Mouse (Mus musculus) G1E-ER4 (cell line): ENCODE results near the gene Umps. TPM values are rescaled to one million over a fixed set of nuclear protein-coding genes. Genes with fewer than 3 reads are reported as not detected.

Source experiments
- GATA1 ChIP-seq: IDR thresholded peaks from one replicate; pipeline ENCODE4 v1.8.0; 2012; ENCODE audit warnings: low read length, inconsistent platforms
- polyA plus RNA-seq: library from polyadenylated mRNA; stranded (reverse); fragments of >175 nt; gene quantifications from 2 replicates; pipeline ENCODE4 v1.2.3, GENCODE M21; 2012

Gene Umps
- polyA plus RNA-seq, result 22.6 and 39.4 TPM in 2 replicates

DNA sequence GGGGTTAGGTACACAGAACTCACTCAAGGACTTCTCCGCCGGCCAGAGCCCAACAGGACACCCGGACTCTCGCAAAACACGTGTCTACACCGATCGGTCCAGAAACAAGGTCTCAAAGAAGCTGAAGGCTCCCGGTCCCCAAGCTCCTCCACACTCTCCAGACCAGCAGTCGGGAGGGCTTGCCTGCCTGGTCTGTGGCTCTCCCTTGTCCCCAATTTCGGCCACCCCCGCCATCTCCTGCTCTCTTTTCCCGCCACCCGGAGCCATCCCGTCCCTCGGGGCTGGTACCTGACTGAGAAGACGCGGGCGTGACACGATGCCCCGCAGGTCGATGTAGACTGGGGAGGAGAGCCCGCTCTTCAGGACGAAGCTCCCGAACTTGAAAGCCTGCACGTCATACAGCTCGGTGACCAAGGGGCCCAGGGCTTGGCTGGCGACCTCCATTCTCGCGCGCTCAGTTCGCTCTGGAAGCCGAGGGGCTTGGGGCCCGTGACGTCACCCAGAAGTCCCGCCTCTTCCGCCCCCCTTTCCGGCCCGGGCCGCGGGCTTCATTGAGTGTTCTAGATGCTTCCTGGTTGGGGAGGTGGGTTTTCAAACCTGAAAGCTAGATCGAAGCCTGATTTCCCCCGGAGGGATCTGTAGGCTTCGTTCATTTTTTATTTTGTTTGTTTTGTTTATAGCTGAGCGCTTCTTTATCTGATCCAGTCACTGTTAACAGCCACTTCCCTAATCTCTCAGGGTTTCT is at the start of gene Umps:
Umps (minus strand) TSS at position 501 of the 745 bp plus-strand sequence.
- no peak for TF ChIP-seq GATA1

DNA sequence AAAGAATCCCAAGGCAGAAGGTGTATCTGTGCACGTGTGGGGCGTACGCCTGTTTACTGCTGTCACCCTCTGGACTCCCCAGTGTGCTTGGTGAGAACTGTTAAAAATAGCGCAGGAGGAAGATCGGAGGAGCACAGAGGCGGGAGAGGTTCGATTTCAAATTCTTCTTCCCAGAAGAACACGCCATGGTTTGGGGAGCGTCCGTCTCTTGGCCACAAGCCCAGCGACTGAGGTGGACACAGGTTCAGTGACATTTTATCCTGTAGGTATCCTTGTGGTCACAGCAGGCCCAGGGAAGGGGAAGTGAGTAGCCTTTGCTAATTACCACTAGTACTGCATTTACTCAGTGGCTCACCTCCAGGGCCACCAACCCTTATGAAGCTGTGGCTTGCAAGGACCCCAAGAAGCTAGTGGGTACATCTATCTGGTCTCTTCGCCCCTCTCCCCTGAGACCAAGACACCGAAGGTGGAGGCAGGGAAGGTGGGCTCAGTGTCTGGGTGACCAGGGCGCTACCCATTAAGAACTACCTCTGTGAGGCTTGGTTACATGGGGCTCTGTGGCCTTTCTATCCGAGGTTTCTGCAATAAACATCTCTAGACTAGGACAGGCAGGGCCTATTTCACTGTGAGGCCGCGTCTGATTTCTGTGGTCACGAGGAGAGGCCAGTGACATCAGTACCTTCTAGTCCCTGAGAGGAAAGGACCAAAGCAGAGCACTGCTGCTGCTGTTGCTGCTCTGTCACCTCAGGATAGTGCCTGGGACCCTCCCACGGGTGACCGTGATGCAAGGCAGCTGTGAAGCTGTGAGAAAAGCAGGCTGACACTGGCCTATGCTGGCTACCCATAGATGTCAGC is 45.4 kb upstream of the Umps start:
- no peak for TF ChIP-seq GATA1

DNA sequence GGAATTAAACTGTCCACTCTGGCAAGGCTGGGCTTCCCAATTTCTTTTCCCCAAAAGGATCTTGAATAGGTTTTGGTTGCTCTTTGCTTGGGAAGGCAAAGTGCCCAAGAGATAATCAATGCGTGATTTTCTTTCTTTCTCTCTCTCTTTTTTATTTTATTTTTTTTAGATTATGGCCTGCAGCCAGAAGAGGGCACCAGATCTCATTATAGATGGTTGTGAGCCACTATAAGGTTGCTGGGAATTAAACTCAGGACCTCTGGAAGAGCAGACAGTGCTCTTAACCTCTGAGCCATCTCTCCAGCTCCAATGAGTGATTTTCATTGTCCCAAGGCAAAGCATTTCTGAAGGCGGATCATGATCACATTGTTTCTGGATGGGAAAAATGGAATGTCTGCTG is 42.7 kb upstream of the Umps start:
- TF ChIP-seq GATA1, result no peak

DNA sequence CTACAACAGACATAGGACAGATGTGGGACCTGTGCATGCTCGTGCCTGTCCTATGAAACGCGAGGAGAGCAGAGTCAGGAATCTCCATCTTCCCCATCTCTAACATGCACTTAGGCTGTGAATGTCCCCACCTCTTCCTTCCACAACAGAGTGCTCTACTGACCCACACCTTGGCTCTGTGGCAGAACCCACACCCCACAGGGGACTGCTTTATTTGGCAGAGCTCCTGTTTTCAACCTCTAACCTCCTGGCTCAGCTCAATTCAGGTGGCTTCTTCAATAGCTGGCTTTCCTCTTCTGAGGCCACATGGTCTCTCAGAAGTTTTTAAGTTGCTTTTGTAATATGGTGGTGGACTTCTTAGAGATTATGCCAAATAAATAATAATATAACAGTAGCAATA is 39.1 kb upstream of the Umps start:
- no peak for TF ChIP-seq GATA1

DNA sequence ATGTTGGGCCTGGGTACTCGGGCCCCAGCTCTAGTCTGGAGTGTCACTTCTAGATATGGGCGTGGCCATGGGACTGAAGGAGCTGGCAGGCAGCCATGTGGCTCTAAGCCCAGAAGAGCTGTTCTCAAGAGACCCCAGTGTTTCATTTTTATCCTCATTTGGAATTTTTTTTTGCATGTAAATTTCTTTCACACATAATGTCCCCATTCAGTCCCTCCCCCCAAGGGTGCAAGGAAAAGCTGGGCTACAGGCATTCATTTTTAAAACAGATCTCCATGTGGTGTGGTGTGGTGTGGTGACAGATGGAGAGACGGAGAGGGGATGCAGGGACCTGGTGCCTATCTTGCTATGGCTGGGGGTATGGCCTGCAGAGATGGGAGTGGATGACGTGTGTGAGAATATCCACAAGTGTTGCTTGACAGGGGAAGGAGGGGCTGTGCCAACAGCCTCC is 37.3 kb upstream of the Umps start:
- TF ChIP-seq GATA1, result no peak

DNA sequence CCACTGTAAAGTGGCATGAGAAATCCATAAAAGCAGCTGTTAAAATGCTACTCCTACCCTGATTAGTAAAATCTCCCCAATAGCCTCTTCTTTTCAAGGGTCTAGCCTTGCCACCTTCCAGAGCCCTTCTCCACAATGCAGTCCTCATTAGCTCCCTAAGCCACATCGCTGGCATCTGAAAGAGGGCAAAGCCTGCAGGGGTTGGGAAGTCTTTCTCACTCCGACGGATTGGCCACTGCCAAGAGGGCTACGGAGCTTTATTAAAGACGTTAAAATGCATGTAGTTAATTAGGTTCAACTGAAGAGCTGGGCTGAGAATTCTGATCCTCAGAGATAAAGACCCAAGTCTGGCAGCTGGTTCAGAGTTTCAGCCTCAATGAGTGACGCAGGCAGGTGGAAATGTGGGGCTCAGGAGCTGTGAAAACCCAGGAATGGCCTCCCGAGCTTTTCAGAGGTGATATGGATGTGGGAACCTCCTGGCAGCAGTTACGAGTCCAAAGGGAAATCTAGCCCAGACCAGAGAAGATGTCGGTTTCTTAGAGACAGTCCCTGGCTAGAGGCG is 36.8 kb upstream of the Umps start:
- TF ChIP-seq GATA1, result no peak

DNA sequence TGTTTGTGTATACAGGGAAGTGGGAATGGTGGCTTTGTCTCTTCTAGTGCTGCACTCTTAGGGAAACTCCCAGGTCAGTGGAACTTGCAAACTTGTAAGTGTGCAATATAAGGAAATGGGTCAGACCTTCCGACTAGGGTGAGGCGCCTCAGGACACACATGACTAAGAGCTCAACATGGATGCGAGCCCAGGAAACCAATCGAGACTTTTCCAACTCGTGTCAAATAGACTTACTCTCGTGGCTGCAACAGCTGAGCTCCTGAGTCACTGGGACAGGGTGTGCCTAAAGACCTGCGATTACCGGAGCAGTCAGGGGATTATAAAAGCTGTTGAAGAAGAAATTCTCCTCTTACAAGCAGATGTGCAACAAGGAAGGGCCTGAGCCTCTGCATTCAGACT is 33.9 kb upstream of the Umps start:
- no peak for TF ChIP-seq GATA1

DNA sequence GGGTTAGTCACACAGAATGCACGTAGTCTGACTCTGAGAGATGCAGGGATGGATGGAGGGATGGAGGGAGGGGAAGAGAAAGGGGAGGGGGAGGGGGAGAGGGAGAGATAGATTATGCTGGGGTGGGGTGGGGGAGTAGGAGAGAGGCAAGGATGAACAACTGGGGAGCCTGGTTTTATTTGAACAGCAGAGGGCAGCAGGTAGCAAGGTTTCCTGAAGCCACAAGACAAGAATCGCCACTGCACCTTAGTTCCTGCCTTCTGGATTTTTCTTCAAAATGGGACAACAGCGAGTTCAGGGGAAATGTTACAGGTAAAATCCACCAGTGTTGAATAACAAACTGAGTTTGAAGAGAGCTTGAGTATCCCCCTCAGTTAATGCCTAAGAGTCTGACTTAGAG is 32.5 kb upstream of the Umps start:
- no peak for TF ChIP-seq GATA1

DNA sequence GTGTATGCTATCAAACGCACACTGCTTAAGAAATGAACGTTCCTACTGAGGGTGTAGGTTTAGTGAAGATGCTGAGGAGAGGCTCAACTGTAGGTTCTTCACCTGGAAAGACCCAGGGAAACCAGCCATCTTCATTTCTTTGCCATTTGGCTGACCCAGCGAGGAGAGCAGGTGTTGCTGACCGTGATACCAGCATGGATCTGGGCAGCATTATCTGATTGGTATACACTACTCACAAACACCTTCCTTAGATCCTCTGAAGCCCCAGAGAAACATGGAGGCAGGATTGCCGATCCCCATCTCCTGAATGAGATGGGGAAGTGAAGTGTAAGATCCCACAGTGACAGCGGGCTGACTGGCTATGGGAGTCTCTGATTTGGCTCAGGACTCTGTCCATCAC is 31.2 kb upstream of the Umps start:
- TF ChIP-seq GATA1, result no peak

DNA sequence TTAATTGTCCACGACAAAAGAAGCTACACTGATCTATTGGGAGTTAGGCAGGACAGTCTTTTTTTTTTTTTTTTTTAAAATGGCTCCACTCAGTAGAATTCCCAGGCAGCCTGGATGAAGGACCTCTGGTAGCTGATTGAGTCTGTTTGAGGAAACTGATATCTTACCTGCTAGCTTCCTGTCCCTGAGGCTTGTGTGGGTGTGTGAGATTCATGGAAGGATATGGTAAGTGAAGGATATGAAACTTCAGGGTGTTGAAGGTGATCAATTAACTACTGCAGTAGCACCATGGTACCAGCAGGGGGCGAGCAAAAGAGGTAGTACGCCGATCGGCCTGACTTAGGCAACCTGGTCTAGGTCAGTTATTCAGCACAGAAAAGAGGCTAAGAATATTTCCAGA is 29.2 kb upstream of the Umps start:
- no peak for TF ChIP-seq GATA1

DNA sequence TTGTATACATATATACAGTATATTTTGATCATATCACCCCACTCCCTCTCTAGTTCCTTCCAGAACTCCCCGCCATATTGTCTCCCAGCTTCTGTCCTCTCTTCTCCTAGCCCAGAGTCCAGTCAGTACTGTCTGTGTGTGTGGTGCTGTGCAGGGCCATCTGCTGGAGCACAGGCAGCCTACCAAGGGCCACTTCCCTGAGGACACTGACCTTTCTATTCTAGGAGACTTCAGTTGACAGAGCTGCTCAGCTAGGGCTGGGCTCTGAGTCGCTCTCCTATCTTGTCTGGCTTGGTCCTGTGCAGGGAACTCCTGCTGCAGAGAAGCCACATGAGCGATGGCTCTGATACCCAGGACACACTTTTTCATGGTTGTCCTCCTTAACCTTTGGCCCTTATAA is 28.7 kb upstream of the Umps start:
- TF ChIP-seq GATA1, result no peak

DNA sequence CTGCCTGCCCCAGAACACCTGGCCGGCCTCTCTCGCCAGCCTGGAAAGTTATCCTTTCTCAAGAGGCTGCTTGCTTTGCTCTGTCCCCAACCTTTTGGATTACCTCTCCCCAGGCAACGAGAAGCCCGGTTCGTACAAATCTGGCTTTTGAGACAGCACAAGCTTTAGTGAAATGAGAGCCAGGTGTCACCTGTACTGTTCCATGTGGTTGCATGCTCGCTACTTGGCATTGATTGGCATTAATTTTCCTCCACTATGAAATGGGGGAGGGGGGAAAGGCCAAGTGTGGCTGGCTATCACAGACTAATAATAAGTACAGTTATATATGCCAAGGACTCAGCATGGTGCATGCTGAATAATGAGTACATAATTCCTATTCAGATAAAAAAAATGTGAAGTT is 27.5 kb upstream of the Umps start:
- TF ChIP-seq GATA1, result no peak

DNA sequence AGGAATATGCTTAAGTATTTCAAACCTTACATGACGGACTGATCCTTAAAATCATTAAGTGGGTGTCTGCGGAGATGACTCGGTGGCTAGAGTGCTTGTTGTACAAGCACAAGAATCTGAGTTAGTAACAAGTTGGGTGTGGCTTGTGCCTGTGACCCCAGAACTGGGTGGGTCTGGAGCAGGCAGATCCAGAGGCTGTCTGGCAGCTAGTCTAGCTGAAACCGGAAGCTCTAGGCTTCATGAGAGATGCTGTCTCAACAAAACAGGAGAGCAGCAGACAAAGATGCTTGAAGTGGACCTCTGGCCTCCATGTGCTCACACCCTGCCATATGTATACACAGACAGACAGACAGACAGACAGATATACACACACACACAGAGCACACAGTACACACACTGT is 23.9 kb upstream of the Umps start:
- no peak for TF ChIP-seq GATA1

DNA sequence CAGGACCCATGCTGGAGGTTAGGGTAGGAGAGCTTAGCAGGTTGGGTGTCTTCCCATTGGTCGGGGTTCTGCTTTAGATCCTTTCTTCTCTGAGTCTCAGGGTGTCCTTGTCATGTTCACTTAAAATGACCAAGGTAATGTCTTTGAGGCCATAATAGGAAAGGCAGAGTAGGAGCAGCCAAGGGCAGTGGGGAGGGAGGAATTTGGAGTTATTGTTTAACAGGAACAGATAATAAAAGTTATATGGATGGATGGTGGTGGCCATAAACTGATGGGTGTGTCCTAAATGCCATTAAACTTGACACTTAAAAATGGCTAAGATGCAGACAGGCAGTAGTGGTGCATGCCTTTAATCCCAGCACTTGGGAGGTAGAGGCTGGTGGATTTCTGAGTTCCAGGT is 22.3 kb upstream of the Umps start:
- TF ChIP-seq GATA1, result no peak

DNA sequence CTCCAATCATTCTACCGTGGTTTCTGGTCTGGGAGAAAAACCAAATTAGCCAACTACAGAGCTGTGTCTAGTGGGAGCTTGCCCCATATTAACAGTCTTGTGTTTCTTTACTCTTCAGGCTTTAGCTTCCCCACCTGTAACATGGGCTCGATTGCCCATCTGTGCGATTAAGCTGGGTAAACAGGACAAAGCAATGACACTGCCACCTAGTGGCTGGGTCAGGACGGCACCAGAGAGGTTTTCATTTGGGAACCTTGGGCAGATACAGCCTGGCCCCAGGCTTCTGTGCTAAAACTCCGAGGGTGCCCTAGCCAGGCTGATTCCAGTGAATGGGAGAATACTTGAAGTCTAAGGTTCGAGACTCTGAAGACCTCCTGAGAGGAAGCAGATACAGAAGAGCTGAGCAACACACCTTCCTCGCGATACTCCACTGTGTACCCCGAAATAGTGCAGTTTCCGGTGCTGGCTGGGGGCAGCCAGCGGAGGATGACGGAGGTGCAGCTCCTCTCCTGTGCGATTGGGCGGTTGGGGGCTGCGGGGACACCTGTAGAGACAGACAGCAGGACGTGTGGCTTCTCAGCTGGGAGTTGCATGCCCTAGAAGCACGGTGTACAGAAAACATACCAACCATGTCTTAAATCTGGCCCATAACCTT is 21.6 kb upstream of the Umps start:
- no peak for TF ChIP-seq GATA1

DNA sequence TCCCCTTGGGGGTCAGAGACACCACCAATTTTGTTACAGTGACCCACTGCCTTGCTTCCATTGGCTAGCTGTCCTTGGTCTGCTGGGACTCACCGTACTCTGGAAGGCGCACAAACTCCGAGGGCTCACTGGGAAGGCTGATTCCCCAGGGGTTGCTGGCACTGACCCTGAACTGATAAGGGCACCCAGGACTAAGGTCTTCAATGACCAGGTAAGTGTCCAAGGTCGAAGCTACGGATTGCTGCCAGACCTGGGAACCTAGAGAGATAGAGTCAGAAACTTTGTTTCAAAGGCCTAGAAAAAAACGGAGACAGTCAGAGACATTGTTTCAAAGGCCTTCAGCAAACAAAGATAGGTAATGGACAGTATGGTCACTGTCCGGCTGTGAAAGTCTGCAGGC is 20.2 kb upstream of the Umps start:
- TF ChIP-seq GATA1, result no peak
